Mouse (Mus musculus): ENCODE data around the gene Pdgfra. TPM values are rescaled to one million over a fixed set of nuclear protein-coding genes. Genes with fewer than 3 reads are reported as not detected.

The Pdgfra gene
- total RNA-seq, 2 experiments from 2014 or later = 45.5 to 45.7 TPM

DNA sequence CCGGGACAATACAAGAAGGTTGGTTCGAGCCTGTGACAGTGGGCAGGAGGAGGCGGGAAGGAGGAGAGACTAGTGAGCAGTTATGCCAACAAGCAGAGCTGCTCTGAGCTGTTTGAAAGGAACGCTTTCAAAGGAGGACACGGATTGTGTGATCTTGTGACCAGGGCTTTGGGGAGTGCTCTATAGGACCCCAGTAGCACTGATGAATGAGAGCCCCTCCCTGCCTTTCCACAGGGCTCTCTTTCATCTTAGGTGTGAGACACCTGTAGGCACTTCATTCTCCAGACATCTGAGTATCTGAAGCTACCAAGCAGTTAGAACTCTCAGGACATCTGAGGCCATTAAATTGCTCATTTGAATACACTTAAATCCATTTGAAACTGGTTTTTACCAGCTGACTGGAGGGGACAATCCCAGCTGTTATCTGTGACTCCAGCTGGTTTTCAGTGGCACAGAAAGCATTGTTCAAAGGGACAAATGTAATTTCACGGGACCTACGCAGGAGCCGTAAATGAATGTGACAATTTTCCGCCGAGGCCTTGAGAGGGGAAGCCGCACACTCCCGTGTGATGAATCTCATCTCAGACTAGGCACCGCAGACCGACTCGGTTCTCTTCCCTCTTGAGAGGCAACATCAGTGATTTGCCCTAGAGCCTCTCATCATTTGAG is 37.4 kb downstream of the Pdgfra start:
- no peak for DNase-seq (ENCODE audit: low spot score in 2 of 2)
- intact Hi-C loops (cut with DNase I) = no loop called here

GRCm38 (mm10) chr5:75193107-75193506 is 41.0 kb downstream of the Pdgfra start:
- DNase-seq (ENCODE audit: low spot score in 2 of 2) = no peak
- intact Hi-C loops (cut with DNase I) = no loop called here

DNA sequence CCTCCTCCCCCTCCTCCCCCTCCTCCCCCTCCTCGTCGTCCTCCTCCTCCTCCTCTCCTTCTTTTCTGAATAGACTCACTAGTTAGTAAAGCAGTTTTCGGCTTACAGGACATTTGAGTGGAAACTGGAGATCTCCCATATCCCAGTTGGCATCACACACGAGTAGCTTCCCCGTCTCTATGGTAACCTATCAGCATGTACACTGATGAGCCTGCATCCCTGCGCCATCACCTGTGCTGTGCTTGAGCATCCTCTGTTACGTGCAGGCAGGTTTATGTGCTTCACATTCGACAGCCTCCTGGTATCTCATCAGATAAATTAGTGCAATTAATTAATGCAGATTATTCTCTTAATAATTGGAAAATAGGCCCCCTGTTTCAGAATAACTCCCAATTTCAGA is 46.3 kb downstream of the Pdgfra start:
- DNase-seq (ENCODE audit: low spot score in 2 of 2) = no peak
- intact Hi-C loops (cut with DNase I) = no loop called here

- intact Hi-C loops (cut with DNase I) = no loop called here
- DNase-seq (ENCODE audit: low spot score in 2 of 2) = no peak
Measured at GRCm38 (mm10) chr5:75199698-75200365, 47.7 kb downstream of the Pdgfra start.

DNA sequence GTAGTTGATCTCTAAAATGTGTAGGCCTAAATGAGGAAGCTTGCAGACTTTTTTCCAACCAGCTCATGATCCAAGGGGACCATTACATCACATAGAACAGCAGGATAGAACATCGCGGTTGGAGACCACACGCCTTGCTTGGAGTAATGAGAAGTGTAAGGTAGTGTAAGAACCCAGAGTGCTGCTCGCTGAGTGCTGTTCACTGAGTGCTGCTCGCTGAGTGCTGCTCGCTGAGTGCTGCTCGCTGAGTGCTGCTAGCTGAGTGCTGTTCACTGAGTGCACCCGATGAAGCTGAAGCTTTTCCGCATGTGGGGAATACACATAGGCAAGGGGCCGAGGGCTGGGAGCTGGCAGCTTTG is 48.3 kb downstream of the Pdgfra start:
- intact Hi-C loops (cut with DNase I) = no loop called here
- DNase-seq (ENCODE audit: low spot score in 2 of 2) = no peak

DNA sequence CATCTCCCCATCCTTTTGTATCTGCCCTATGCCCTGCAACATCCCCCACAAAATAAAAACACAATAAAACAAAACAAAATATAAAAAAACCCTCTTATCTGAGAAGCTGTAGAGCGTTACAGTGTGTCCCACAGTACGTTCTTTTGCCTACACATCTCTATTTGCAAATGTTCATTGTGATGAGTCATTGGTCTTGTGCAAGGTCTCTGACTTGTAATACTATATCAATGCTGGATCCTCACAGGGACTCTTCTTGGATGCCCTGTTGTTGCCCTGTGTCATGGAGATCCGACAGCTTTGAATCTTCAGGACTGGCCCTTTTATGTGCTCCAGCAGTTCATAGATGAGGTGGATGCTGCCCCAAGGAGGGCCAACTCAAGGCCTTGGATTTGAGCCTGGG is 55.8 kb downstream of the Pdgfra start:
- intact Hi-C loops (cut with DNase I) = no loop called here

DNA sequence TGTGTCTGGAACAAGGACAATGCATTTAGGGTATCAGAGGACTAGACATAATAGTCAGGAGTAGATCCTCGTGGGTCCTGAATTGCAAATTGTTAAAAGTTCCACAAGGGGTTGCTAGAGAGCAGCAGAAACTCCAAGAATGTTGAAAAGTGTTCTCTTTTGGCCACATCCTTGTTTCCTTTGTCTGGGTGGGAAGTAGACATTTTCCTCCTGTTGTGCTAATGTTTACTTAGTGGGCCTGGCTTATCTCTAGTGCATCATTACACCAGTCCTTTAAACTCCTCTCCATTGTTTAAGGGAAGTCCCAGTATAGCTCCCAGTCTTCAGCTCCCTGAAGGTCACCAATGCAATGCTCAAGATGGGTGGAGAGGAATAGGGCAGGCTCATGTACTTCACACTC is 57.9 kb downstream of the Pdgfra start:
- intact Hi-C loops (cut with DNase I) = loop anchor here (1.0 to 10.0 kb wide), 4 partner anchors 137 to 905 kb away; partner anchors contain the start of gene Kit
- DNase-seq (ENCODE audit: low spot score in 2 of 2) = peak in 1 of 2 experiments; percentile 36

More for the DNA sequence above, 55.8 kb downstream of the Pdgfra start:
- DNase-seq (ENCODE audit: low spot score in 2 of 2) = no peak

DNA sequence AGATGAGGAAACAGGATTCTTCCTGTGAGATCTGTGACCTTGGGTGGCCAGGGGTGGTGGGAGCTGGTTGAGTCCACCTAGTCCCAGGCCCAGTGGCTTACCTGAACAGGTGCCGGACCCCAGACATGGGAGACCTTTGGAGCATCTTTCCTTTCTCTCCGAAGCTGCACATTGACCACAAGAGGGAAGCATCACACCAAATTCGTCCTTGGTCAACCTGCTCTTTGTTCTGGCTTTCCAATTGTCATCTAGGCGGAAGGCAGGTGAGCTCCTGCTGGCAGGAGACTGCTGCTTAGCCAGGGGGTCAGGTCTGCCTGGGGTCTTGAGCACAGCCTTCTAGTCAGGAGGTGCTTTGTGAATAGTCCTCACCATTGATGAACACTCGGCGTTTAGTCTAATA is 62.4 kb downstream of the Pdgfra start:
- DNase-seq (ENCODE audit: low spot score in 2 of 2) = peak; percentile 23 to 42
- intact Hi-C loops (cut with DNase I) = loop anchor here (1.0 to 10.0 kb wide), 3 partner anchors 360 to 900 kb away; partner anchors contain the start of gene Kit

- DNase-seq (ENCODE audit: low spot score in 2 of 2) = no peak
- intact Hi-C loops (cut with DNase I) = loop anchor here (1.0 to 10.0 kb wide), 3 partner anchors 360 to 900 kb away; partner anchors contain the start of gene Kit
Measured at GRCm38 (mm10) chr5:75214929-75215328, 62.8 kb downstream of the Pdgfra start.

DNA sequence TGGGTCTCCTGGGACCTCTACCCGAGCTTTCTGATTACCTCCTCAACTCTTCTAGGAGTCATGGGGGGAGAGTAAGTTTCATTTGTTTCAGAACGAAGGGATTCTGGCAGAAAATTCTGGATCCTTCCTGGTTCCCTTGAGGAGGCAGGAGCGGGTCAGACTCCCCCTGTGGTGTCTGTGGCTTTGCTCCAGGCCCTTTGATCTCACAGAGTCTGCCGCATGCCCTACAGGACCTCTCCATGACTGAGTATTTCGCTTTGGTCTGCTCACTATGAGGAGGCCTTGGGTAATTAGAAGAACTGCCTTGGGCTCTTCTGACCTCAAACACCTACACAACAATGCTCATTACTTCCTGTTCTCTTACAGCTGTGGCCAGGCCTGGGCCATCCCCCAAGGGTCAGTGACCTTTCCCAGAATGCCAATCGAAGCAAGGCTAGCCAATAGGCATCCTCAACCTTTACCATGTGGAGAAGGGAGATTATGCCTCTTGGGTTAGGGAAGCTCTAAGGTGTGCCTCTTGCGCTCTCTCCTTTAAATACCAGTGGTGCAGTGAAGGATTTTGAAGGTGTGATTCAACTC is 63.7 kb downstream of the Pdgfra start:
- intact Hi-C loops (cut with DNase I) = loop anchor here (10.0 kb wide), 2 partner anchors 359 to 899 kb away; partner anchors contain the start of gene Kit
- no peak for DNase-seq (ENCODE audit: low spot score in 2 of 2)

- intact Hi-C loops (cut with DNase I) = no loop called here
- DNase-seq (ENCODE audit: low spot score in 2 of 2) = no peak
Measured at GRCm38 (mm10) chr5:75221610-75222009, 69.5 kb downstream of the Pdgfra start.

DNA sequence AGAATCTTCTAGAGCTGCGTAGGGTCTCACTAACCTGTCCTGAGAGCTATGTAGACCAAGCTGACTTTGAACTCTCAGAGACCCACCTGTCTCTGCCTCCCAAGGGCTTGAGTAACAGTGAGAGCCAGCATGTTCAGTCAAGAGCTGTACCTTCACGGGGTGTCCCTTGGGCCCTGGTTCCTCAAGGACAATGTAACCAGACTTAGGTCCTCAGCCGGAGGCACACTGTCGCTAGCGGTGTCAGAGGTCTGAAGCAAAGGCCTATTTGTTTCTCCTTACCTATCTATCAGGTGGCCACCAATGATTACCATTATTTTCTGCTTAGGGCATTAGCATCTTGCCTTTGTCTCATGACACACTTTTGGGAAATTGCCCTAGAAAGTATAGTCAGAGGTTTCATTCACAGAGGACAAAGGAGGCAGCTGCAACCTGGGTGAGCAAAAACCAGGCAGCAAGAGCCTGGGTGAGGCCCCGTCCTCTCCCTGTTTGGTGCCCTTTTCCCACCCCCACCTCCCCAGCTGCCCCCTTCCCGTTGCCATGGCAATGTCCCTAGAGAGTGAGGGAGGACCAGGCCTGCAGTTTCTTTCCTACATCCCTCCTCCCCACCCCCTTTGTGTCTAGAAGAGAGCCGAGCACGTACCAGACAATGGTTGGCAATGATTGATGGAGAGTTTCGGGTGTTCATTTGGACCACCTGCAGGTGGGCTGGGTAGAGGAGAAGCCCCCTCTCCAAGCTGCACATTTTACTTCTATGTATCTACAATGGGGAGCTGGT is 70.6 kb downstream of the Pdgfra start:
- intact Hi-C loops (cut with DNase I) = no loop called here
- DNase-seq (ENCODE audit: low spot score in 2 of 2) = no peak

GRCm38 (mm10) chr5:75238363-75238762 is 86.3 kb downstream of the Pdgfra start:
- intact Hi-C loops (cut with DNase I) = no loop called here

GRCm38 (mm10) chr5:75238928-75239777 is 87.1 kb downstream of the Pdgfra start:
- DNase-seq (ENCODE audit: low spot score in 2 of 2) = no peak
- intact Hi-C loops (cut with DNase I) = no loop called here

More at GRCm38 (mm10) chr5:75238363-75238762, 86.3 kb downstream of the Pdgfra start:
- DNase-seq (ENCODE audit: low spot score in 2 of 2) = peak in 1 of 2 experiments; percentile 3

- intact Hi-C loops (cut with DNase I) = no loop called here
- DNase-seq (ENCODE audit: low spot score in 2 of 2) = peak; percentile 54 to 70
Measured at GRCm38 (mm10) chr5:75247070-75247740, 95.1 kb downstream of the Pdgfra start.

Data from left cerebral cortex, postnatal 25 days (tissue).